Mouse (Mus musculus): ENCODE measurements around the gene Dnajb5.

Dnajb5 gene

DNA sequence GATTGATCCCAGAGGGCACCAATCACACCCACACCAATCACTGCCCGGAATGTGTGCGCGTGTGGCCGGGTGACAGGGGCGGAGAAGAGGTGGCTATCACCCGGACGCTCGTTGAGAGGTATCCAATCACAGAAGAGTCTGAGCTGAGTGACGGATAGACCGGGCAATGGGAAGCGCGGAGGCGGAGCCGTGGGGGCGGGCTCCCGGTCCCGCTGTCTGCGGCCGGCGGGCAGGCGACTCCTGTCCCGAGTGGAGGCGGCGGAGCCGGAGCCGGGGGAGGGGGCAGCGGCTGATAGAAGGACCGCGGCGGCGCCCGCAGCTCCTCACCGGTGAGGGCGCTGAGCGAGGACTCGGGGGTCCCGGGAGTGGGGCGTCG lies at the start of gene Dnajb5:
Gene Dnajb5, plus strand, starts transcription at position 139 of the 376 bp plus-strand sequence.
- peak; percentile 98 to 99 for DNase-seq

DNA sequence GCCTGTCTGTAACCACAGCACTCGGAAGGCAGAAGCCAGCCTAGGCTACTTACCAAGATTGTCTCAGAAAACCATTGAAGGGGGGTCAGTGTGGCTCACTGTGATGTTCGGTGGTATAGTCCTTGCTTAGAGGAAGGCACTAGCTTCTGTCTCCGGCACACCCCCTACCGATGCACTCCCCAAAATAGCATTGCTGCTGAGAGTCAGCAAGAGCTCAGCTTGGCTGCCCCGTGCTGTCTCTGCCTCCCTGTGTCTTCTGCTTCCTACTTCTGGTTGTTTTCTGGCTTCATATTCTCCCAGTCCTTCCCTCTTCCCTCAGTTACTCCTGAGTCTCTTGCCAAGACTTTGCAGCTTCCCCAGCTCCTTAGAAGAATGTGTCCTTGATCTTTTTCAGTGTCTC lies 48.7 kb upstream of the Dnajb5 start:
- no peak for DNase-seq

DNA sequence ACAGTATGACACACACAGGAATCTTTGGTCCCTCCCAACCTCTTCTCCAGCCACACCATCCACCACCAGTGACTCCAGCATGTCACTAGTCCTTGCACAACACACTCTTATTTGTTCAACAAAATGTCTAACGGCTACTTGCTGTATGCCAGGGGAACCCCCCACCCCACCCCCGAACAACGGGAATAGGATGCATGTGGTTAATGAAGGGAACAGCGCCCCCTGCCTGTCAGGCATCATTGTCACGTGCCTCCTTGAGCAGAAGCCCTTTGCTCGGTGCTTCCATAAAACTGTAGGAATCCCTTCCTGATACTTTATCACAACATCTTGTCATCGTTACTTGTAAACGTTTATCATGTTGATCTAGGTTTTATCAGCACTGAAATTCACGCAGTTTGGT lies 47.4 kb upstream of the Dnajb5 start:
- peak; percentile 24 to 65 for DNase-seq

DNA sequence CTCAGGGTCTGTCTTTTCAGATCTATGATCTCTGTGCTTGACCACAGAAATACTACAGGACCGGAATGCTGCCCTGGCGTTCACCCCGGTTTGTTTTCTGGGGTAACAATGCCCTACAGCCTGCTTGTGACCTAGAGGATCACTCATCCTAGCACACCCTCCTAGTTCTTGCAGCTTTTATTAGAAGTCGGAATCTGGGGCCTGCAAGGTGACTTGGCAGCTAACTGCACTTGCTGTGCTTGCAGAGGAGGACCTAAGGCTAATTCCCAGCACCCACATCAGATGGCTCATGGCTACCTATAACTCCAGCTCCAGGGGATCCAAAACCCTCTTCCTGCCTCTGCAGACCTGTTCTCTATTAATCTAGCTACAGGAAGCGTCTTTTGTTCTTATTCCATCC lies 46.9 kb upstream of the Dnajb5 start:
- DNase-seq = no peak

DNA sequence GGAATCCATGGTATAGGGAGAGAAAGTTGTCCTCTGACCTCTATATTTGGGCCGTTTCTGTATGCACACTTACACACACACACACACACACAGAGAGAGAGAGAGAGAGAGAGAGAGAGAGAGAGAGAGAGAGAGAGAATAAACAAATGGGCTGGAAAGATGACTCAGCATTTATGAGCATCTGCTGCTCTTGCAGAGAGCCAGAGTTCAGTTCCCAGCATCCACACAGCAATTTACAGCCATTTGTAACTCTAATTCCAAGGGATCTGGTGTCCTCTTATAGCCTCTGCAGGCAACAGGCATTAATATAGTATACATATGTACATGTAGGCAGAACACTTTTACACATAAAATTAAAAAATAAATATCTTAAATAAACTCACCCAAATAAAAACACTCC lies 45.7 kb upstream of the Dnajb5 start:
- no peak for DNase-seq

DNA sequence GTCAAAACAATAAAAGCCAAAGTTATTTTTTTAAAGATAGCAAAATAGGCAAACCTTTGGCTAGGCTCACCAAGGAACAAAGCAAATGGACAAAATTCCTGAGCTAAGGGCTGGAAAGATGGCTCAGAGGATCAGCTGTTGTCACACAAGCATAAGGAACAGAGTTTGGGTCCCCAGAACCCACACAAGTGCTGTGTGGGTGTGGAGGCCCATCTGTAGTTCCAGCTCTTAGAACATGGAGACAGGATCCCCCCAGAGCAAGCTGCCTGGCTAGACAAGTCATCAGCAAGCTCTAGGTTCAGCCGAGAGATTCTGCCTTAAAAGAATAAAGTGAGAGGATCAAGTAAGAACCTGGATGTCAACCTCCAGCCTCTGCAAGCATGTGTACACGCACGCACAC lies 45.1 kb upstream of the Dnajb5 start:
- no peak for DNase-seq

DNA sequence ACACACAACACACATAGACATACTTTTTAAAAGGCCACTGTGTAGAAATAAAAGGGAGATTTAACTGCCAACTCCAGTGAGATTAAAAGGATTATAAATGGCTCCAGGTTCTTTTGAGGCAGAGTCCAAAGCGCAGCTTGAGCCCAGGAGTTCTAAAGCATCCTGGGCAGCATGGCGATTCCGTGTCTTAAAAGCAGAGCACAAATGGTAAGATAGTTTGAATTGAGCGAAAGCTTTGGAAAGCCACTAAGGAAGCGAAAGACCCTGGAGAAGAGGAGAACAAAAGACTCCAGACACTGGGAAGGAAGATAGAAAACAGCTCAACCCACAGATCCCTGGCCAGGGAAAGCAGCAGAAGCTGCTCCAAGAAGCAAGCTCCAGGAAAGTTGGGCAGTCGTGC lies 44.6 kb upstream of the Dnajb5 start:
- DNase-seq = no peak

DNA sequence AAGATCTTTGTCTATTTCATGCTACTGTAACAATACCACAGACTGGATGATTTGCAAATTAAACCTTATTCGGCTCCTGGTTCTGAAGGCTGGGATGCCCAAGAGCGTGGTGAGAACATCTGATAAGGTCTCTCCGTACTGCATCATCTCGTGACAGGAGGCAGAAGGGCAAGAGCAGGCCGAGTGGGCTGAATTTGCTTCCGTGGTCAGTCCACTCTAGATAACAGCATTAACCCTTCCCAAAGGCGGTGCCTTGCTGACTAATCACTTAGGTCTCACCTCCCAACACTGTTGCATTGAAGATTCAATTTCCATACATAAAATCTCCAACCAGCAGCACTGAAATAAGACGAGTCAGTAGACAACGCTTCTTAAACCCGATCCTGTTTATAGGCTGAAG lies 36.2 kb upstream of the Dnajb5 start:
- DNase-seq = no peak

DNA sequence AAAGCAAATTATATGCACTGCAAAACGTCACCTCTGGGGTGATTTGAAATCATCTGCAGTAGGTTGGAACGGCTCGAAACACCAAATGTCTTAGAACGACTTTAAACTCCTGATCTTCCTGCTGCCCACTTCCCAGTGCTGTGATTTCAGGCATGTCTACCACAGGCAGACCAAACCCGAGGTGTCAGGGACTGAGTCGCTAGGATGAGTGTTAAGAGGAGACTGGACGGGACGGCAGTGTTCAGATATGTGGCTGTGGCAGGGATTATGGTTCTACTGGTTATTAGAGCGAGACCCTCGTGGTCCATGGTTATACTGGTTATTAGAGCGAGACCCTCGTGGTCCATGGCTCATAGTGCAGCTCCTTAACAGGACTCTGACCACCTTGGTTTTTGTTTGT lies 34.3 kb upstream of the Dnajb5 start:
- DNase-seq = no peak

DNA sequence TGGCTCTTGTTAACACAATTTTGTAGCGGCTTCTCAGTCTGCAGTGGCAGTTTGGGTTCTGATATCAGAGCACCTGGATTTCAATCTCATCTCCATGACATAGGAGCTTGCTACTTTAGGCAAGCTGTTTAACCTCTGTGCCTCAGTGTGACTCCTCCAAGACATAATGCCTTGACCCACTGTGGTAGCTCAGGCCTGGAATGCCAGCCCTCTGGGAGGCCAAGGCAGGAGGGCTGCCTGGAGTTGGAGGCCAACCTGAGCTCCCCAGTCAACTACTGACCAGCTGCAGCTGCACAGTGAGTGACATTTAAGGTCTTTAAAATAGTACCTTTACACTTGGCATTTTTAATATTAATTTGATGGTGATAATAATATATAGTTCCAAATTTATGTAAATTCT lies 33.6 kb upstream of the Dnajb5 start:
- no peak for DNase-seq

DNA sequence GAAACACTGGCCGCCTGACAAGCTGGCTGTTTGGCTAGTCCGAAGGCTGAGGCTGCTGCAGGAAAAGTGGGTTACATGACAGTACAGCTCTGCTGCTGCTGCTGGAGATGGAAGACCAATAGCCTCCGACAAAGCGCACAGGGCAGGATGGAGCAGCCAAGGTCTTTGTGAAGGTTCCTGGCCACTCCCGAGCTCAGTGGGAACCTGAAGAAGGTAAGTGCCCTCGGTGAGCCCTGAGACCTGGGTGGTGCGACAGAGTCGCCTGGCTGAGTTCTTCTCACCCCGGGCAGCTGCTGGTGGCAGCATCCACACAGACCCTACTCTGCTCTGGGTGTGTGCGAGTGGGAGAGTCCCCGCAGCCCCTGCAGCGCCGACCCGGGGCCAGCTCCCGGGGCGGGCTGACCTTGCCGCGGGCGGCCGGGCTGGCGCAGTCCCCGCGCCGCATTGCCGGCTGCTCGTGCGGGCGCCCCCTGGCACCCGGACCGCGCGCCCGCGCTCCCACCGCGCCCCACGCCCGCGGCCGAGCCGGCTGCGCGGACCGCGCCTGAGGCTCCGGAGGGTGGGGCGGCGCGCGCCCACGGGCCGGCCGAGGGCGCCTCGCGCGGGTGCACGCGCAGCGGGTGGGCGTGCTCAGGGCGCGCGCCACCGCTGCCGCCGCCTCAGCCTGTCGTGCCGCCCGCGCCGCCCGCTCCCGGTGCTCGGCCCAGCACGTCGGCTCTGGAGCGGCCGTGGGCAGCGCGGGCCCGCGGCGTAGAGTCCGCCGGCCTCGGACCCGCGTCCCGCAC lies 32.8 kb upstream of the Dnajb5 start, which contains the start of gene Phf24:
Gene Phf24, plus strand, starts transcription at position 44 of the 785 bp plus-strand sequence.
- DNase-seq = peak; percentile 38 to 48

DNA sequence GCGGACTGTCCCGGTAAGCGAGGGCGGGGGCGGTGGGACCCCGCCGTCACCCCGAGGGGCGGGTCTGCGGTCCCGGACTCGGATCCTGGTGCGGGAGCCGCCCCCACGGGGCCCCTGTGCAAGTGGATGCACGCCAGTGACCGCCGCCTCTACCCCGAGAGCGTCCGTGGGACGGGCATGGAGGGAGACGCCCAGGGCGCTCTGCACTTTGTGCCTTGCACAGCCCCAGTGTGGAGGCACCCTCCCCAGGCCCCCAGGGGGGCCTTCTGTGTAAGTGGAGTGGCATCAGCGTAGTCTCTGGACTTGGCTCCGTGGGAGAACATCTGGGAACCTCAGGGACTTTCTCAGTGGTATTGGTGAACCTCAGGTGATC lies 32.2 kb upstream of the Dnajb5 start:
- peak in 1 of 2 experiments; percentile 31 for DNase-seq

DNA sequence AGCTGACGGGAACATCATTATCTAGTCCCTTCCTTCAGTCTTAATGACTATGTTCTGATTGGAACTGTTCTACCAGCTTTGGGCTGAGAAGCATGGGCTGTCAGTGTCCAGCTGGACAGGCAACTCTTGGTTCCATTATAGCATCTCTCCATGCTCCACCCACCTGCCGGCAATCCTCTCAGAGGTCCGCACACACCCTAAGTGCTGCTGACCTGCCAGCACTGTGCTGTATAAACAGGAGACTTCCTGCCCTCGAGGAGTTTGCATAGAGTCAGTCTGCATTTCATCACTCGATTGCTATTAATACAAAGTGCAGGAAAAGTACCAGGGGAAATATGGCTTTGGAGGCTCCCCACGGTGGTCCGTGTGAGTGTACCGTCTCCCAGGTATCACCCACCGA lies 28.9 kb upstream of the Dnajb5 start:
- DNase-seq = no peak

DNA sequence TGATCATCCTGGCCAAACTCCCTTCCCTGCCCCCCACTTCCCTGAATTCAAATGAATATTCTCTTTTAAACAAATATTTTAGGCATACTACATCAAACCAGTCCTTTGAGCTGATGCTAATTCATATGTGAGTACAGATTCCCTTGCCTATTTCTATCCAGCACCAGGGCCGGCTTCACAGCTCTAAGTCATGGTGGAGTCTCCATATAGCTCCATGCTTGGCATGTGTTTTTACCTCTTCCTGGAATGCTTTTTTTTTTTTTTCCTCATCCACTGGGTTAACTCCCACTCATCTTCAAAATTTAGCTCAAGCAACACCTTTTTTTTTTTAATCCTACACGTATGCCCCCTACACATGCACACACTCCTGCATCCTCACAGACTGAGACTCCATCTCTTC lies 28.1 kb upstream of the Dnajb5 start:
- DNase-seq = no peak

DNA sequence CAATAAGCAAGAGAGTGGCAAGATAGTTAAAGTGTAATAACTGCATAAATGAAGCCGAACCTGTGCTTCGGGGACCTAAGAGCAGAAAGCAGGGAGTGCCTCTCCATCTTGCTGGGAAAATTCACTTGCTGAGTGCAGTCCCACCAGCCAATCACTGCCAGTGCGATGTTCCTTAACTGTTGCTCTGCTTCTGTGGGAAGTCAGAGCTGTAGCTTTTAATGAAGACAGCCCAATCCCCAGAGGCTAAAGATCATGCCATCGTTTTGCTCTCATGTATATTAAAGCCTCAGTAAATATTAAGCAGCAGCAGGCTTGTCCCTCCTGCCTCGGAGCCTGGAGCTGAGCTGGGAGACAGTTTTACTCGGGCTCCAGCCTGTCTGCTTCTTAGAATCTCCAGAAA lies 27.6 kb upstream of the Dnajb5 start:
- DNase-seq = no peak

DNA sequence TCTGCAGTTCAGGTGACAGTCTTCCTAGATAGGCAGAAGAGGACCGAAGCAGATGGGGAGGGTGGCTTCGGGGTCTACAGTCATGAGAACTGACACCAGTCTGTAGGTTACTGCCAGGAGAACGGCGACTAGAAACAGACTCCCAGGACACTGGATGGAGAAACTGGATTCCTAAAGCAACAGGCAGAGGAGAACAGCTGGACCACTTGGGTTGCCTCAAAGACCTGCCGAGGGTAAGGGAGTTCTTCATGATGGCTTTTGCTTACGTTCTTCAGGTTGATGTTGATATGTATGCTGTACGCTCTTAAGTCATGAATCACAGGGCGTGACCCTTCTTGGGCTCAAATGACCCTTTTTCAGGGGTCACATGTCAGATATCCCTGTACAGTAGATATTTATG lies 27.2 kb upstream of the Dnajb5 start:
- no peak for DNase-seq

DNA sequence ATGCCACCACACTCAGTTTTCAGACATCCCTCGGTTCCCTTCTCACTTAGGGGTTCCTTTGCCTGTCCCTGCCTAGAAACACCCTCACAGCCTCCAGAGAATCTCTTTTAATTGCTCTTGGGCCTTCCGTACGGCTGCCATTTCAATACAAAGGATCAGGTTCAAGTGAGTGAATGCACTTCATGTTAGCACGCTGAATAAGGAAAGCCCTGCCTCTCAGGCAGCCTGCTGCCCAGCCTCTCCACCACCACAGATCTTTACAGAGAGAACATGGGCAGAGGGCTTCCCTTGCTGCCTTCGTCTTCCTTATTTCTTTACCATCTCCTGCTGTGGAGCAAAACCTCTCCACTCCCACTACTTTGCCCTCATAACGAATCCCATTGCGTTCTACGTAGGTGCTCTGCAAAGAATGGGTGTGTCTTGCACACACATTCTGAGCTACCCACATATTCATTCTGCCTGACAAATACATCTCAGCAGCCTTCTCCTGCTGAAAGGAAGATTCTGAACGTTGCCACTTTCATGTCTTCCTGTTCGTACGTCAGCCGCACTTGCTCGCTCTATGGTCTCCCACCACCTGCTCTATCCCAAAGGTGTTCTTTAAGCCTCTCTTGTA lies 25.4 kb upstream of the Dnajb5 start:
- no peak for DNase-seq

DNA sequence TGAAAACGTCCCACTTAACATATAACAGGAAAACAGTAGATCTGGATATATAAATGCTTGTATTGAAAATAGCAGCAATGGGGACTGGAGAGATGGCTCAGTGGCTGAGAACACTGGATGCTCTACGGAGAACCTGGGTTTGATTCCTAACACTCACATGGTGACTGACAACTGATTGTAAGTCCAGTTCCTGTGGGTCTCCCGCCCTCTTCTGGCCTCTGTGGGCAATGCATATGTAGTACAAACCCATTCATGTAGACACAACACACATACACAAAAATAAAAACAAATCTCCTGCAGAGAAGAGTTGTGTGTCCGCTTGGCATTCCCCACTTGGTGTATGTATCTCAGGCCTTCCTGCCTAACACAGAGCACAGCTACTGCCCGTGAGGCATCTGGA lies 21.4 kb upstream of the Dnajb5 start:
- DNase-seq = no peak

DNA sequence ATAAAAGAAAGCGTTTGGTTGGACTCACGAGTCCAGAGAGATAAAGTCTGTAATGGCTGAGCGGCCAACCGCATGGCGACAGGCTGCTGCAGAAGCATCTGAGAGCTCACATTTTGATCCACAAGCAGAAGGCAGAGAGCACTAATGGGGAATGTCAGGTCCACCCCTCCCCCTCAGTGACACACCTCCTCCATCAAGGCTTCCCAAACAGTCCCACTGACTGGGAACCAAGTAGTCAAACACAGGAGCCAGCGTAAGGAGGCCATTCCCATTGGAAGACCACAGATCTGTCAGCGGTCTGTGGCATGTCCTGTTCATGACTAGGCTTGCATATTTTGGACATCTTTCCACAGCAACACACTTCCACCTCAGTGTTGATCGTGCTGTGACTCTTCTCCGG lies 20.7 kb upstream of the Dnajb5 start:
- DNase-seq = no peak

DNA sequence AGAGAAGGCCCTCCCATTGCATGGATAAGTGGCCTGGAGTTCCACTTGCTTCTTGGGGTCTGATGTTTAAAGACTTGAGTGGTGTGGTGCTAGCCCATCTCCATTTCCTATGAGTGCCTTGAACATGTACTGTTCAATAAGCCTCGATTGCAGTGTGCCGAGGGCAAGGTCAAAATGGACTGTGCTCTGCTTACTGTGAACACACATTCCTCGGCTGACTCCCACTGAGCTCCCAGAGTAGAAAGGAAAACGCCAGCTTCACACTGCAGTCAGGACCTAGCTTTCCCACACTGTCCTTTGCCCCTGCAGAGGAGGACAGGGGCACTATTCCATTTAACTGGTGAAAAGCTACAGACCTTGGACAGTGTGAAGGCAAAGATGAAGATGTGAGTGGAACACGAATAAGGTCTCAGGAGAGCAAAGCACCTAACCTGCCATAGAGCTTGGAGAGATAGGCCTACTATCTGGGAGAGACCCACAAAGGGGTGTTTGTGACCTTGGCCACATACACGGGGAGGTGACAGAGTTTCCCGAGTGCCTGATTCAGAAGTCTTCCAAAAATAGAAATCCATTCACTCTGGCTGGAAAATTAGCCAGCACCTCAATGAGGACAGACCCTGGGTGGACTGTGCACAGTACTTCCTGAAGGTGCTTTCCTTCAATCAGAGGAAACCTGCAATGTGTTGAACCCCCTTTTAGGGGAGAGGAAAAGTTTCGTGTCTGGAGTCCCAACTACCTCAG lies 17.2 kb upstream of the Dnajb5 start:
- DNase-seq = no peak

DNA sequence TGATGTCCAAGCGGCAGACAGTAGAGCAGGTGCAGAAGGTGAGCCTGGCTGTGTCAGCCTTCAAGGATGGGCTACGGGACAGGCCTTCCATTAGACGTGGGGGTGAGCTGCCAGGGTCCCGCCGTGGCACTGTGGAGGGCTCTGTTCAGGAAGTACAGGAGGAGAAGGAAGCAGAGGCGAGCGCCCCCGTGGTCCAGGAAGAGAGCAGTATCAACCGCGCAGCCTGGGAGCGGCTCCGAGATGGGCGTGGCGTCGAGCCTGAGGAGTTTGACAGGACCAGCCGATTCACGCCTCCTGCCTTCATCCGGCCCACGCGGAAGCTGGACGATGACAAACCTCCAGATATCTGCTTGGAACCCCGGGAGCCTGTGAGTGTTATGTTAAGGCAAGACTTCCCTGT lies 16.0 kb upstream of the Dnajb5 start:
- peak; percentile 54 to 76 for DNase-seq

DNA sequence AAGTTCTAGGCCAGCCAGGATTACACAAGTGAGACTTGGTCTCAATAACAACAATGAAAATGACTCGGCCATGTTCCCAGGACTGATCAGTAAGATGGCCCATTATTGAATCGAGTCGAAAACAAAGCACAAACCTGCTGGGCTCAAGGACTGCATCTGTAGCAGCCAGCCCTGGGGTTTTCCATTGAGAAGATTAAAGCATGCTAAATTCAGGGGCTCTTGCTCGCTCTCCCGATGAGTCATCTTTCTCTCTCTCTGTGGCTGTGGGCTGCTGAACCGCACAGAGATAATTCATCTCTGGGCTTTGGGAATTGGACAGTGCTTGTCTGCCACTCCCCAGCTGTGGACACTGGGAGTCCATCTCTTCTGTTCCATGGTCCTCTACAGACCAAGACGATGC lies 8.2 kb upstream of the Dnajb5 start:
- no peak for DNase-seq

DNA sequence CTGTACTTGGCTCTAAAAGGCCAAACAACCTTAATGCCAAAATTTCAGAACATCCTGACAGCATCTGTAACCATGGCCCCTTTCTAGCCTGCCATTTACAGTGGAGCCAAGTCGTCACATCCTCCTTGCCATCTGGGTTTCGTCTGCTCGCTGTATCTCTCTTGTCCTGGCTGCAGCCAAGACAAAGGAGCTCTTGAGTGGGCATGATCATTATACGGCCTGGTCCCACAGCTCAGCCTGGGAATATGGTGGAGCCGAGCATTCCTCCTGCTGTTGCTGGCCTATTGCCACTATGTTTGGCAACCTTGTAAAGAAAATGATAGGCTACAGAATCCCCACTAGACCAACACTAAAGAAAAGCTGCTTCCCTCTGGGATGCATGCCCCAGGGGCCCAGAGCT lies 6.3 kb upstream of the Dnajb5 start:
- DNase-seq = peak; percentile 36 to 38

DNA sequence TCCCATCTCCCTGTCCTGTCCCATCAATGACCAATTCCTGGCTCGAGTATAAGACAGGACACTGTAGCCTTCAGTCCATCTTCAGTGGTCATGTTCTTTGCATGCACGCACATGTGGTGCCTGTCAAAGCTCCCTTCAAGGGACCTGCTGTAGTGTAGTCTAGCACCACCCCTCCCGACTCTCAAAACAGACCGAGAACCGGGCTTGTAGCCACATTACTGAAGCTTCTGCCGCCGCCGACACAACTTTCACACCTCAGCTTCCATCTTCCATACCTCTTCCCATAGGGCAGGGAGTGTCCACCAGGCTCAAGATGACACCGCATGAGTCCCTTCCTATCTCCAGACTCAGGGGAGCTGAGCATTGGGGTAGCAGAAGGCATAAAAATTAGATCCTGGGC lies 5.4 kb upstream of the Dnajb5 start:
- DNase-seq = no peak

Data from cerebellum, postnatal 14 days (tissue).